Mouse (Mus musculus): ENCODE results near the gene Chst8.

Gene Chst8

GRCm38 (mm10) chr7:34799950-34800511, 12.5 kb downstream of the Chst8 start:
- no peak for DNase-seq (ENCODE audit: low spot score)

- no peak for DNase-seq (ENCODE audit: low spot score)
Observed at GRCm38 (mm10) chr7:34799404-34799771, 13.1 kb downstream of the Chst8 start.

GRCm38 (mm10) chr7:34798441-34799403, 13.8 kb downstream of the Chst8 start:
- DNase-seq (ENCODE audit: low spot score), result peak; percentile 72

- no peak for DNase-seq (ENCODE audit: low spot score)
Observed at GRCm38 (mm10) chr7:34798039-34798438, 14.5 kb downstream of the Chst8 start.

- no peak for DNase-seq (ENCODE audit: low spot score)
Observed at GRCm38 (mm10) chr7:34790459-34790858, 22.1 kb downstream of the Chst8 start.

- DNase-seq (ENCODE audit: low spot score), result no peak
Observed at GRCm38 (mm10) chr7:34787171-34787570, 25.3 kb downstream of the Chst8 start.

- no peak for DNase-seq (ENCODE audit: low spot score)
Observed at GRCm38 (mm10) chr7:34785052-34785451, 27.5 kb downstream of the Chst8 start.

GRCm38 (mm10) chr7:34784469-34784868, 28.0 kb downstream of the Chst8 start:
- DNase-seq (ENCODE audit: low spot score), result no peak

- DNase-seq (ENCODE audit: low spot score), result peak; percentile 50
Observed at GRCm38 (mm10) chr7:34781988-34782387, 30.5 kb downstream of the Chst8 start.

GRCm38 (mm10) chr7:34781217-34781616, 31.3 kb downstream of the Chst8 start:
- no peak for DNase-seq (ENCODE audit: low spot score)

GRCm38 (mm10) chr7:34778426-34778825, 34.1 kb downstream of the Chst8 start:
- DNase-seq (ENCODE audit: low spot score), result no peak

GRCm38 (mm10) chr7:34775659-34776058, 36.9 kb downstream of the Chst8 start:
- DNase-seq (ENCODE audit: low spot score), result no peak

GRCm38 (mm10) chr7:34774947-34775346, 37.6 kb downstream of the Chst8 start:
- DNase-seq (ENCODE audit: low spot score), result no peak

- peak; percentile 39 for DNase-seq (ENCODE audit: low spot score)
Observed at GRCm38 (mm10) chr7:34774020-34774419, 38.5 kb downstream of the Chst8 start.

GRCm38 (mm10) chr7:34773309-34773708, 39.2 kb downstream of the Chst8 start:
- no peak for DNase-seq (ENCODE audit: low spot score)

- DNase-seq (ENCODE audit: low spot score), result no peak
Observed at GRCm38 (mm10) chr7:34769531-34769930, 43.0 kb downstream of the Chst8 start.

- DNase-seq (ENCODE audit: low spot score), result no peak
Observed at GRCm38 (mm10) chr7:34764250-34765148, 48.0 kb downstream of the Chst8 start.

GRCm38 (mm10) chr7:34759378-34759822, 53.1 kb downstream of the Chst8 start:
- DNase-seq (ENCODE audit: low spot score), result no peak

GRCm38 (mm10) chr7:34758721-34759120, 53.8 kb downstream of the Chst8 start:
- no peak for DNase-seq (ENCODE audit: low spot score)

- DNase-seq (ENCODE audit: low spot score), result no peak
Observed at GRCm38 (mm10) chr7:34757513-34757912, 55.0 kb downstream of the Chst8 start.

GRCm38 (mm10) chr7:34753140-34753886, 59.2 kb downstream of the Chst8 start:
- no peak for DNase-seq (ENCODE audit: low spot score)

Measured in testis, postnatal 10 days (tissue).